In genomic region chr5:66259756-66260448, GRCm38 (mm10) we compare ENCODE assay signal across 8 mouse cellular contexts. TPM values are rescaled to one million over a fixed set of nuclear protein-coding genes. Genes with fewer than 3 reads are reported as not detected.
DNase-seq lines count a peak whose midpoint lies in the region; ATAC-seq lines count a peak whose summit lies in the region.

Gene Nsun7, plus strand, starts transcription at chr5:66259897.

- no peaks in the 10 kb centered on the region for H3K36me3 ChIP-seq in megakaryocyte, embryonic 14.5 days (replicated peaks; ENCODE audit: low read length)

- peak within 1 kb of the TSS; percentile 90 for H3K4me3 ChIP-seq in megakaryocyte, embryonic 14.5 days (replicated peaks)

- peak; percentile 86 for ATAC-seq in common myeloid progenitor, adult 5-6 weeks (replicated peaks; ENCODE audit: low read depth, poor library complexity, severe bottlenecking)

- peaks cover 19% of the 10 kb centered on the region for H3K27me3 ChIP-seq in megakaryocyte, embryonic 14.5 days (replicated peaks)

- H3K9me3 ChIP-seq in megakaryocyte, embryonic 14.5 days = no peaks in the 10 kb centered on the region

- peaks cover 8% of the 10 kb centered on the region for H3K4me1 ChIP-seq in megakaryocyte, embryonic 14.5 days

- intact Hi-C loops in left cerebral cortex, postnatal 10 days (cut with DNase I) = loop anchor here (5.0 to 10.0 kb wide), 3 partner anchors 62 to 405 kb away; no protein-coding TSS in a partner anchor

- DNase-seq in ZHBTc4 (ENCODE audit: low read depth, low spot score) = peak; percentile 76
- DNase-seq in gastrocnemius, postnatal 10 days = peak; percentile 70
- DNase-seq in induced T-regulatory cell, adult 2 months (ENCODE audit: low read depth) = peak; percentile 76
- DNase-seq in left cerebral cortex, postnatal 10 days (ENCODE audit: extremely low spot score in 1 of 2, low spot score in 2 of 2) = peak; percentile 75 to 89
- DNase-seq in right cerebral cortex, postnatal 14 days = peak; percentile 82
- peak; percentile 49 for DNase-seq in yolk sac, embryonic 10.5 days (ENCODE audit: low spot score)

RNA-seq across cellular contexts. Expression of gene Nsun7, which starts in this region (rescaled TPM):
- total RNA-seq in common myeloid progenitor, adult 5-6 weeks (2017) = 0.37 and 0.73 TPM in 2 replicates
- under 1 TPM; 0.19 to 0.20 TPM for total RNA-seq in gastrocnemius, postnatal 10 days (2021)
- 1 to 10 TPM; 4.5 to 5.1 TPM for total RNA-seq in left cerebral cortex, postnatal 10 days (2021)
- polyA plus RNA-seq in megakaryocyte, embryonic 14.5 days (2012; ENCODE audit: insufficient read depth, low replicate concordance) = 1.9 TPM in 1 of 2 replicates, not detected in the other

Comparison
In these comparisons a context has a peak if more than half of its experiments do, and no peak if none do; other contexts are left out.
1. Peak in every context shown above with its lines: DNase-seq, ATAC-seq and H3K4me3 ChIP-seq.
2. Peak in ATAC-seq in common myeloid progenitor, adult 5-6 weeks; RNA of the gene not detected or under 1 TPM.
3. Peak in DNase-seq in gastrocnemius, postnatal 10 days; RNA of the gene not detected or under 1 TPM.